Mouse (Mus musculus) hindbrain, embryonic 14.5 days (tissue): ENCODE results near the gene Padi2. TPM values are rescaled to one million over a fixed set of nuclear protein-coding genes. Genes with fewer than 3 reads are reported as not detected.

Experiments
- ATAC-seq: fragments of 200-750 bp; cut with Nextera tagmentation; 2 replicates; pipeline ENCODE4 v1.8.0; 2017; ENCODE audit warnings: moderate number of reproducible peaks, mild to moderate bottlenecking, moderate TSS enrichment, moderate library complexity; ENCODE audit not compliant: low FRiP score
- DNase-seq: peaks from one replicate; pipeline ENCODE4 v3.0.0-alpha.2; 2015; ENCODE audit warnings: low spot score
- H3K27ac ChIP-seq: fragments of 300-500 bp; sonication (generic); 2 replicates; pipeline ENCODE4 v1.5.1; 2014; ENCODE audit warnings: mild to moderate bottlenecking, moderate library complexity
- H3K27me3 ChIP-seq: fragments of 300-500 bp; sonication (generic); 2 replicates; pipeline ENCODE4 v1.6.1; 2014; ENCODE audit warnings: mild to moderate bottlenecking, low read length, mixed read lengths; ENCODE audit not compliant: control insufficient read depth, insufficient read depth
- H3K36me3 ChIP-seq: fragments of 300-500 bp; sonication (generic); replicated peaks from 2 replicates; pipeline ENCODE4 v1.6.1; 2014; ENCODE audit not compliant: control insufficient read depth, insufficient read depth
- H3K4me1 ChIP-seq: fragments of 300-500 bp; sonication (generic); replicated peaks from 2 replicates; pipeline ENCODE4 v1.6.1; 2014; ENCODE audit warnings: antibody characterized with exemption, low read length, mixed read lengths; ENCODE audit not compliant: control insufficient read depth, insufficient read depth
- H3K4me2 ChIP-seq: fragments of 300-500 bp; sonication (generic); replicated peaks from 2 replicates; pipeline ENCODE4 v1.6.1; 2014; ENCODE audit warnings: mild to moderate bottlenecking, moderate library complexity
- H3K4me3 ChIP-seq: fragments of 300-500 bp; sonication (generic); replicated peaks from 2 replicates; pipeline ENCODE4 v1.5.1; 2014; ENCODE audit warnings: mild to moderate bottlenecking, low read length
- H3K9ac ChIP-seq: fragments of 300-500 bp; sonication (generic); 2 replicates; pipeline ENCODE4 v1.6.1; 2014
- H3K9me3 ChIP-seq: fragments of 300-500 bp; sonication (generic); 2 replicates; pipeline ENCODE4 v1.6.1; 2016; ENCODE audit warnings: low read length; ENCODE audit not compliant: control insufficient read depth
- WGBS: fragments of 180-500 bp; shearing (Covaris S2); extraction: QIAGEN DNeasy Blood & Tissue Kit; methylation state at CpG from one replicate; pipeline ENCODE4 v1.1.7; 2014; 5-methylcytosine and 5-hydroxymethylcytosine counted together
- polyA plus RNA-seq: library from polyadenylated mRNA; unstranded; fragments of >200 nt; fragmentation: Nextera tagmentation; extraction: Ambion mirVana; gene quantifications from 2 replicates; pipeline ENCODE4 v1.2.1, GENCODE M21; 2014

Padi2 gene
- polyA plus RNA-seq, 1 experiment from 2014 or later: 1.5 TPM

DNA sequence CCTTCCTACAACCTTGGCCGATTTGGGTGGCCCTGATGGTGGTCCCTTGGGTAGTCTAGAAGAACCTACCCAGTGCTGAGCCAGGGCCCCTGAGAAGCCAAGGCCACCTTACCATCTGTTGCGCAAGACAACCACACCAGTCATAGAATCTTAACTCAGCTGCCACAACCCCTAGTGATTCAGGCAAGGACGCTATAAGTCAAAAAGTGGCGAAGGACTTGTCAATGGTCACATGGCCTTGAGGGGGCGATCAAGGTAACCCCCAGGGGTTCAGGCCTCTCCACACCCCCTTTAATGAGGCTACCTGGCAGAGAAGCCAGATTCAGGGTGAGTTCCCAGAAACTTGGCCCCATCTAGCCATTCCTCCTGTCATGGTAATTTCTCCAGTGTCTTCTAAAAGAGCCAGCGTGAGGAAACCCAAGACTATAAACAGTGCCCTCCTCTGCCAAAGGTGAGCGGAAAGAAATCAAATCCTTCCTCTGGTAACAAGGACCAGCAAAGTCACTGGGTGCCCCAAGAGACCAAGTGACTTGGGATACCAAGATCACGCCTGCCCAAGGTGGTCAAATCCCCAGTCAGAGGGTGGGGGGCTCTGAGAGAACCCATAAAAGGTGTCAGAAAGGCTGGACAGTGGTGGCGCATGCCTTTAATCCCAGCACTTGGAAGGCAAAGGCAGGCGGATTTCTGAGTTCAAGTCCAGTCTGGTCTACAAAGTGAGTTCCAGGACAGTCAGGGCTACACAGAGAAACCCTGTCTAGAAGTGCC is 53.8 kb downstream of the Padi2 start:
- no peaks in the 10 kb centered on the region for H3K27me3 ChIP-seq
- H3K4me1 ChIP-seq: peaks cover 29% of the 10 kb centered on the region
- no peak for DNase-seq
- peak overlapping the region; percentile 91; the same call in 1 of the 2 replicates for H3K4me2 ChIP-seq
- H3K4me3 ChIP-seq: no peak overlapping the region
- ATAC-seq: no peak
- no peak overlapping the region for H3K27ac ChIP-seq
- H3K36me3 ChIP-seq: no peaks in the 10 kb centered on the region
- 80% methylated on average over 10 of the region's 10 CpGs for WGBS
- no peaks in the 10 kb centered on the region for H3K9me3 ChIP-seq
- no peak overlapping the region for H3K9ac ChIP-seq

- peak; percentile 96 for ATAC-seq
- H3K4me1 ChIP-seq: peaks cover 29% of the 10 kb centered on the region
These were observed 54.8 kb downstream of the Padi2 start, which contains the start of gene Sdhb for GRCm38 (mm10) chr4:140960781-140961466. Gene Sdhb (plus strand): TSS chr4:140961203.

GRCm38 (mm10) chr4:140961467-140962206 is 55.5 kb downstream of the Padi2 start:
- WGBS: 1% methylated on average over 37 of the region's 38 CpGs
- DNase-seq (no peak), ATAC-seq (peak; percentile 11; the same call in 1 of the 2 replicates)
- peaks cover 6% of the 10 kb centered on the region for H3K36me3 ChIP-seq
- peak overlapping the region; percentile 91 for H3K4me2 ChIP-seq
- H3K9me3 ChIP-seq: no peaks in the 10 kb centered on the region
- no peaks in the 10 kb centered on the region for H3K27me3 ChIP-seq
- peak overlapping the region; percentile 98 for H3K9ac ChIP-seq
- peak overlapping the region; percentile 88 for H3K27ac ChIP-seq
- H3K4me1 ChIP-seq: peaks cover 29% of the 10 kb centered on the region
- peak overlapping the region; percentile 99 for H3K4me3 ChIP-seq

More at GRCm38 (mm10) chr4:140960781-140961466, 54.8 kb downstream of the Padi2 start, which contains the start of gene Sdhb:
- peak within 1 kb of the TSS; percentile 88 for H3K27ac ChIP-seq
- H3K4me2 ChIP-seq: peak within 1 kb of the TSS; percentile 91
- peak; percentile 96 for DNase-seq
- no peaks in the 10 kb centered on the region for H3K36me3 ChIP-seq
- 2% methylated on average over 37 of the region's 37 CpGs for WGBS
- H3K27me3 ChIP-seq: no peaks in the 10 kb centered on the region
- H3K9me3 ChIP-seq: no peaks in the 10 kb centered on the region
- peak within 1 kb of the TSS; percentile 99 for H3K4me3 ChIP-seq
- peak within 1 kb of the TSS; percentile 98 for H3K9ac ChIP-seq

GRCm38 (mm10) chr4:140962207-140962909 is 56.2 kb downstream of the Padi2 start:
- H3K27me3 ChIP-seq: no peaks in the 10 kb centered on the region
- H3K9me3 ChIP-seq: no peaks in the 10 kb centered on the region
- peak overlapping the region; percentile 99 for H3K4me3 ChIP-seq
- DNase-seq (no peak), ATAC-seq (no peak)
- H3K36me3 ChIP-seq: peaks cover 13% of the 10 kb centered on the region
- peak overlapping the region; percentile 98 for H3K9ac ChIP-seq
- WGBS: 79% methylated on average over 8 of the region's 8 CpGs
- peak overlapping the region; percentile 91 for H3K4me2 ChIP-seq
- H3K4me1 ChIP-seq: peaks cover 21% of the 10 kb centered on the region
- 0 out of 2 replicates have a peak overlapping the region, but pooled peaks have one; percentile 88 for H3K27ac ChIP-seq

DNA sequence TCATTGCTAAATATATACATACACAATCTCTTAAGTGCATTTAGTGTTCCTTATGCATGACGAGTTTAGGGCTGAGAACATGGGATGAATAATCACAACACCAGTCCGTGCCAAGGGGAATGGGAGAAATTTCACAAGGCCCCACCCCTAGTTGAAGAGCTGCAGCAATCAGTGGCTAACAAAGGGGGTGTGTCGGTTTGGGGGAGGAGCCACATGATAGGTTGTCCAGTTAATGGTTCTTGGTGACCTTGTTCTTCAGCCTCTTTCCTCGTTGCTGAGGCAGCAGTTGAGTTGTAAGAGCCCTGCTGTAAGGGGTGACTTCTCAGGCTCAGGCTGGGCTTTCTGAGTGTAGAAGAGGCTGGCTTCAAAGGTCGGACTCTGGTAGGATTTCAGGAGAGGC is 56.8 kb downstream of the Padi2 start:
- DNase-seq: no peak

GRCm38 (mm10) chr4:140963941-140964597 is 57.9 kb downstream of the Padi2 start:
- whole genome bisulfite sequencing: 87% methylated on average over 9 of the region's 9 CpGs
- Histone ChIP-seq H3K9ac (peak overlapping the region; percentile 9; the same call in 1 of the 2 replicates), H3K27ac (no peak overlapping the region), H3K4me1 (peaks cover 18% of the 10 kb centered on the region), H3K4me2 (no peak overlapping the region), H3K4me3 (no peak overlapping the region), H3K9me3 (no peaks in the 10 kb centered on the region), H3K27me3 (no peaks in the 10 kb centered on the region), H3K36me3 (peaks cover 30% of the 10 kb centered on the region)
- DNase-seq (no peak), ATAC-seq (no peak)

More for the DNA sequence above, 56.8 kb downstream of the Padi2 start:
- Histone ChIP-seq H3K4me1 (peaks cover 18% of the 10 kb centered on the region), H3K9ac (no peak overlapping the region), H3K36me3 (peaks cover 19% of the 10 kb centered on the region), H3K27ac (no peak overlapping the region), H3K9me3 (no peaks in the 10 kb centered on the region), H3K4me2 (peak overlapping the region; percentile 91; the same call in 1 of the 2 replicates), H3K27me3 (no peaks in the 10 kb centered on the region), H3K4me3 (no peak overlapping the region)
- ATAC-seq: no peak
- 45% methylated on average over 5 of the region's 5 CpGs for WGBS

- 0 out of 2 replicates have a peak, but pooled peaks have one; percentile 8 for ATAC-seq
- no peak overlapping the region for H3K27ac ChIP-seq
- 12% methylated on average over 7 of the region's 7 CpGs for WGBS
- peaks cover 18% of the 10 kb centered on the region for H3K4me1 ChIP-seq
- peak overlapping the region; percentile 9 for H3K9ac ChIP-seq
- H3K27me3 ChIP-seq: no peaks in the 10 kb centered on the region
- no peaks in the 10 kb centered on the region for H3K9me3 ChIP-seq
- H3K4me3 ChIP-seq: no peak overlapping the region
- H3K36me3 ChIP-seq: peaks cover 35% of the 10 kb centered on the region
- DNase-seq: peak; percentile 84
- no peak overlapping the region for H3K4me2 ChIP-seq
These were observed 58.5 kb downstream of the Padi2 start for GRCm38 (mm10) chr4:140964620-140965019.

GRCm38 (mm10) chr4:140967386-140968159 is 61.4 kb downstream of the Padi2 start:
- Histone ChIP-seq H3K27me3 (no peaks in the 10 kb centered on the region), H3K27ac (no peak overlapping the region), H3K4me3 (no peak overlapping the region), H3K9me3 (no peaks in the 10 kb centered on the region), H3K9ac (no peak overlapping the region), H3K36me3 (peaks cover 64% of the 10 kb centered on the region), H3K4me1 (peaks cover 5% of the 10 kb centered on the region), H3K4me2 (no peak overlapping the region)
- ATAC-seq: no peak
- DNase-seq: no peak
- WGBS: 89% methylated on average over 11 of the region's 11 CpGs
